Mouse (Mus musculus): ENCODE measurements around the gene Sec63. TPM values are rescaled to one million over a fixed set of nuclear protein-coding genes. Genes with fewer than 3 reads are reported as not detected.

The Sec63 gene
- polyA plus RNA-seq, 1 experiment, result 22.1 TPM

DNA sequence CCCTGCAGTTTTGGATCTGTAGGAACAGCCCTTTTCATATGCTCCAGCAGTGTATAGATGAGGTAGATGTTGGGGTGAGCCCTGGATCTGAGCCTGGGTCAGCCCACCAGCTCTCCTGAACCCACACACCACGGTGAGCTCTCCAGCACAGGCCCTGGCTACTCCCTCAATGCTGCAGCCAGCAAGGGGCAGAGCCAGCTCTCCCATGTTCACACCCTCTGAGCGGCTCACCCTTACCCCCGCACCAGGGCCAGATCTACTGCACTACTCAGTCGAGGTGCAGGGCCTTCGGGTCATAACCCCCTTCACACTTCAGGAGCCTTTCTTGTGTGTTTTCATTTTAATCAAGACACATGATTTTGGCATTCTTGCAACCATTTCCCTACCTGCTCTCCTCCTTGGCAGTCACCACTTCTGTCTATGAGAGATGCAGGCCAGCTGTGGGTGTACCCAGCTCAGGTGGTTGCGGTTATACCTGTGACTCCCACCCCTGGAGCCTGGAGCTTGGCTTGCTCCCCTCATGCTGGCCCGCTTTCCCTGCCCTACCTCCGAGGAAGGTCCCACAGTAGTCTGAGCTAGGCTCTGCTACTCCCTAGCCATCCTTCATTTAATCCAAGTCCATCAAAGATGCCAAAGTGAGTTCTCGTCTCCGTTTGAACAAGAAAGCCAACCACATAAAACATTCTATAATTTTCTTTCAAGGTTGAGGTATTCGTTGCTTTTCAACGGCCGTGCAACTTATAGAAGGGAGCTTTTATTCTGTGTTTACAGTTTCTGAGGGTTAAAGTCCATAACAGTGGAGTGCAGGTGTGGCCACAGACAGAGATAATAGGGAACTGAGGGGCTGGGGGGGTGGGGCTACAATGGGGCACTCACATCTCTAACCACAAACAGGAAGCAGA lies 87.1 kb downstream of the Sec63 start:
- no peaks in the 10 kb centered on the region for H3K79me3 ChIP-seq (ENCODE audit: low read depth)
- TF ChIP-seq FOSL1 (IDR thresholded peaks at IDR 0.05; ENCODE audit: insufficient read depth, low read length, poor library complexity, severe bottlenecking) (no peak), CTCF (IDR thresholded peaks at IDR 0.05; ENCODE audit: control insufficient read depth, insufficient read depth, insufficient read length) (no peak), CEBPB (IDR thresholded peaks at IDR 0.05; ENCODE audit: low read depth) (no peak), MYOG (IDR thresholded peaks at IDR 0.05; ENCODE audit: control insufficient read depth, extremely low read depth, insufficient read length) (no peak), MYOD1 (IDR thresholded peaks at IDR 0.05; ENCODE audit: control insufficient read depth, insufficient read length, low read depth) (no peak)
- no peaks in the 10 kb centered on the region for H3K79me2 ChIP-seq (ENCODE audit: control insufficient read depth, insufficient read depth)
- H3K36me3 ChIP-seq (ENCODE audit: control insufficient read depth, insufficient read depth), result no peaks in the 10 kb centered on the region
- no peak overlapping the region for H3K4me3 ChIP-seq (ENCODE audit: insufficient read depth, poor library complexity, severe bottlenecking)
- H3ac ChIP-seq (ENCODE audit: control insufficient read depth, insufficient read length, low read depth), result no peak overlapping the region
- no peaks in the 10 kb centered on the region for H3K27me3 ChIP-seq (ENCODE audit: control insufficient read depth, insufficient read depth, insufficient read length)

- Histone ChIP-seq H3K79me2 (ENCODE audit: control insufficient read depth, insufficient read depth) (no peaks in the 10 kb centered on the region), H3K4me3 (ENCODE audit: insufficient read depth, poor library complexity, severe bottlenecking) (no peak overlapping the region), H3K36me3 (ENCODE audit: control insufficient read depth, insufficient read depth) (no peaks in the 10 kb centered on the region), H3ac (ENCODE audit: control insufficient read depth, insufficient read length, low read depth) (no peak overlapping the region), H3K27me3 (ENCODE audit: control insufficient read depth, insufficient read depth, insufficient read length) (no peaks in the 10 kb centered on the region), H3K79me3 (ENCODE audit: low read depth) (no peaks in the 10 kb centered on the region)
- TF ChIP-seq MYOD1 (IDR thresholded peaks at IDR 0.05; ENCODE audit: control insufficient read depth, insufficient read length, low read depth), result no peak
- TF ChIP-seq USF1 (IDR thresholded peaks at IDR 0.05; ENCODE audit: low read depth), result no peak
These were observed 87.7 kb downstream of the Sec63 start for GRCm38 (mm10) chr10:42849081-42849400.

- Histone ChIP-seq H3ac (ENCODE audit: control insufficient read depth, insufficient read length, low read depth) (no peak overlapping the region), H3K36me3 (ENCODE audit: control insufficient read depth, insufficient read depth) (no peaks in the 10 kb centered on the region), H3K79me3 (ENCODE audit: low read depth) (no peaks in the 10 kb centered on the region), H3K27me3 (ENCODE audit: control insufficient read depth, insufficient read depth, insufficient read length) (no peaks in the 10 kb centered on the region), H3K4me3 (ENCODE audit: insufficient read depth, poor library complexity, severe bottlenecking) (no peak overlapping the region), H3K79me2 (ENCODE audit: control insufficient read depth, insufficient read depth) (no peaks in the 10 kb centered on the region)
- TF ChIP-seq CTCF (IDR thresholded peaks at IDR 0.05; ENCODE audit: control insufficient read depth, insufficient read depth, insufficient read length) (no peak), MYOD1 (IDR thresholded peaks at IDR 0.05; ENCODE audit: control insufficient read depth, insufficient read length, low read depth) (no peak), MAX (IDR thresholded peaks at IDR 0.05) (no peak), USF1 (IDR thresholded peaks at IDR 0.05; ENCODE audit: low read depth) (no peak), FOSL1 (IDR thresholded peaks at IDR 0.05; ENCODE audit: insufficient read depth, low read length, poor library complexity, severe bottlenecking) (no peak), CEBPB (IDR thresholded peaks at IDR 0.05; ENCODE audit: low read depth) (no peak), MYOG (IDR thresholded peaks at IDR 0.05; ENCODE audit: control insufficient read depth, extremely low read depth, insufficient read length) (no peak)
These were observed 93.5 kb downstream of the Sec63 start for GRCm38 (mm10) chr10:42854838-42855237.

DNA sequence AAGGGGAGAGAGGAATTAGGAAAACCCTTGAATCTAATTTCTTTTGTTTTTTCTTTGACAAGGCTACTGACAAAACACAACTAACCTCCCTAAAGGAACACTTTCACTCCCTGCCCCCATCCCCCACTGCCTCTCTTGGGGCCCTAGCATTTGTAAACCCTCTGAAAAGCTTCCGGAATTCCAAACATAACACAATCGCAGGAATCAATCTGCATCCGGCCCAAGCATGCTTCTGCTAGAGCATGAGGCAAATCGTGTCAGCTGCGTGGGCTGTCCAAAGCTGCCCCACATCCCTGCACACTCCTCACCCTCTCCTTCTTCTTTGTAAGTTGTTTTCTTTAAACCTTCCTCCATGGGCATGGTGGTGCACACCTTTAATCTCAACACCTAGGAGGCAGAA lies 94.0 kb downstream of the Sec63 start:
- Histone ChIP-seq H3K36me3 (ENCODE audit: control insufficient read depth, insufficient read depth) (no peaks in the 10 kb centered on the region), H3K79me3 (ENCODE audit: low read depth) (no peaks in the 10 kb centered on the region), H3K79me2 (ENCODE audit: control insufficient read depth, insufficient read depth) (no peaks in the 10 kb centered on the region), H3ac (ENCODE audit: control insufficient read depth, insufficient read length, low read depth) (no peak overlapping the region), H3K4me3 (ENCODE audit: insufficient read depth, poor library complexity, severe bottlenecking) (no peak overlapping the region), H3K27me3 (ENCODE audit: control insufficient read depth, insufficient read depth, insufficient read length) (no peaks in the 10 kb centered on the region)
- no peak for TF ChIP-seq CEBPB (IDR thresholded peaks at IDR 0.05; ENCODE audit: low read depth)

- no peak overlapping the region for H3K4me3 ChIP-seq (ENCODE audit: insufficient read depth, poor library complexity, severe bottlenecking)
- H3ac ChIP-seq (ENCODE audit: control insufficient read depth, insufficient read length, low read depth), result no peak overlapping the region
- TF ChIP-seq MYOG (IDR thresholded peaks at IDR 0.05; ENCODE audit: control insufficient read depth, extremely low read depth, insufficient read length) (no peak), USF1 (IDR thresholded peaks at IDR 0.05; ENCODE audit: low read depth) (no peak), FOSL1 (IDR thresholded peaks at IDR 0.05; ENCODE audit: insufficient read depth, low read length, poor library complexity, severe bottlenecking) (no peak), CEBPB (IDR thresholded peaks at IDR 0.05; ENCODE audit: low read depth) (no peak), MYOD1 (IDR thresholded peaks at IDR 0.05; ENCODE audit: control insufficient read depth, insufficient read length, low read depth) (no peak), CTCF (IDR thresholded peaks at IDR 0.05; ENCODE audit: control insufficient read depth, insufficient read depth, insufficient read length) (no peak), MAX (IDR thresholded peaks at IDR 0.05) (no peak)
- H3K36me3 ChIP-seq (ENCODE audit: control insufficient read depth, insufficient read depth), result no peaks in the 10 kb centered on the region
- H3K27me3 ChIP-seq (ENCODE audit: control insufficient read depth, insufficient read depth, insufficient read length), result no peaks in the 10 kb centered on the region
- H3K79me2 ChIP-seq (ENCODE audit: control insufficient read depth, insufficient read depth), result no peaks in the 10 kb centered on the region
- H3K79me3 ChIP-seq (ENCODE audit: low read depth), result no peaks in the 10 kb centered on the region
These were observed 95.3 kb downstream of the Sec63 start for GRCm38 (mm10) chr10:42856574-42856973.

DNA sequence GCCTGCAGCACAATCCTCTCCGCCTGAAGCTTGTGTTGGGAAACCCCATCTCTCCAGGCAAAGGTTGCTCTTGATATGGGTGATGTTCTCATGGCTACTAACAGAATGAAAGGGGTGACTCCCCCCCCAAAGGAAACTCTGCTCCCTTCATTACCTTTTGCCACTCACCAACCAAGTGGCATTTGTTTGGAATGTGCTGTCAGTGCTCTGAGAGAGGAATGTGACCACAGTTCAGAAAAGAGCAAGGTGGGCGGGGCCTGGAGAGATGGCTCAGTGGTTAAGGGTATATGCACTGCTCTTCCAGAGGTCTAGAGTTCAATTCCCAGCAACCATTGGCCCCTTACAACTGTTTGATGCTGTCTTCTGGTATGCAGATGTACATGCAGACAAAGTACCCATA lies 95.7 kb downstream of the Sec63 start:
- Histone ChIP-seq H3K36me3 (ENCODE audit: control insufficient read depth, insufficient read depth) (no peaks in the 10 kb centered on the region), H3K79me3 (ENCODE audit: low read depth) (no peaks in the 10 kb centered on the region), H3K79me2 (ENCODE audit: control insufficient read depth, insufficient read depth) (no peaks in the 10 kb centered on the region), H3K4me3 (ENCODE audit: insufficient read depth, poor library complexity, severe bottlenecking) (no peak overlapping the region), H3K27me3 (ENCODE audit: control insufficient read depth, insufficient read depth, insufficient read length) (no peaks in the 10 kb centered on the region), H3ac (ENCODE audit: control insufficient read depth, insufficient read length, low read depth) (no peak overlapping the region)
- no peak for TF ChIP-seq MAX (IDR thresholded peaks at IDR 0.05)
- TF ChIP-seq MYOG (IDR thresholded peaks at IDR 0.05; ENCODE audit: control insufficient read depth, extremely low read depth, insufficient read length), result no peak
